Mouse (Mus musculus): ENCODE results near the gene Ctsz. TPM values are rescaled to one million over a fixed set of nuclear protein-coding genes. Genes with fewer than 3 reads are reported as not detected.

Ctsz gene
- polyA plus RNA-seq, 1 experiment from 2014 or later: 116 TPM

GRCm38 (mm10) chr2:174459365-174459764 lies 20.5 kb upstream of the Ctsz start:
- Histone ChIP-seq H3K27ac (replicated peaks) (no peak overlapping the region), H3K27me3 (ENCODE audit: low read depth, poor library complexity, severe bottlenecking) (no peaks in the 10 kb centered on the region), H3K4me3 (no peak overlapping the region), H3K4me1 (peaks cover 27% of the 10 kb centered on the region), H3K36me3 (peaks cover 32% of the 10 kb centered on the region), H3K9me3 (replicated peaks) (no peaks in the 10 kb centered on the region)
- no peak for DNase-seq (ENCODE audit: low spot score)
- 75% methylated on average over 2 of the region's 2 CpGs for WGBS

DNA sequence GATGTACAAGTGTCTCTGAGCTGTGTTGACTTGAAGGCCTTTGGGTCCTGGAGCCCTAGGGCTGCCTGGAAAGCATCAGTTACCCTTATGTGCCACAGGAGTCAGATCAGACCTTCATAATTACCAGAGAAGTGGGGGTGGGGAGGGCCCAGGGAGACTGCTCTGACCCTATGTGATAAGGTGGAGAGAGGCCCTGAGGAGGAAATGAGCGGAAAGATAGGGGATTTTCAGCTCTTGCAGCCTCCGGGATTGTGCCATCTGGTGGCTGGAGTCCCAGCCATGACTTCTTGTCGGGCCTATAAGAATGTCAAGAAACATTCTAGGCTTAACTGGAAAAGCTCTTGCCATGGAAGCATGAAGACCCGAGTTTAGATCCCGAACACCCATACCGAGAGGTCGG lies 14.8 kb upstream of the Ctsz start:
- no peak overlapping the region for H3K27ac ChIP-seq (replicated peaks)
- WGBS: 80% methylated on average over 7 of the region's 7 CpGs
- peaks cover 9% of the 10 kb centered on the region for H3K4me1 ChIP-seq
- no peak for DNase-seq (ENCODE audit: low spot score)
- H3K36me3 ChIP-seq: no peaks in the 10 kb centered on the region
- H3K4me3 ChIP-seq: no peak overlapping the region
- no peaks in the 10 kb centered on the region for H3K9me3 ChIP-seq (replicated peaks)
- no peaks in the 10 kb centered on the region for H3K27me3 ChIP-seq (ENCODE audit: low read depth, poor library complexity, severe bottlenecking)

DNA sequence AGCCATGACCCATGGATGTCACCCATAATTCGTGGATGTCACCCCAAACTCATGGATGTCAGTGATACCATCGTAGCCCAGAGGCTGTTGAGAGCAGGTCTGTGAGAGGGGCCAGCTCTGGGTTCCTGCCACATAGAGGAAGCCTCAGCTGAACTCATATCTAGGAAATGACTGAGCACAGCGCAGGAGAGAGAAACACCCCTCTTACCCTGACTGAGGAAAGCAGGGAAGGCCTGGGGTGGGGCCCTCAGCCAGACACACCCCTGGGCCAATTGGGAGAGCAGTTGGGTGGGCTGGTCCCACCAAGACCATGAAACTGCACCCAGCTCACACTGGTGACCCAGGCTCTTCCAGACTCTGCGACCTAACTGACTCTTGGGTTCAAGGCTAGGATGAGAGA lies 11.5 kb upstream of the Ctsz start, which contains the start of gene Tubb1:
Gene Tubb1, plus strand, starts transcription at position 343 of the 400 bp plus-strand sequence.
- 0 out of 2 replicates have a peak, but pooled peaks cover 3% of the 10 kb centered on the region for H3K27me3 ChIP-seq (ENCODE audit: low read depth, poor library complexity, severe bottlenecking)
- no peak within 1 kb of the TSS for H3K4me3 ChIP-seq
- no peaks in the 10 kb centered on the region for H3K9me3 ChIP-seq (replicated peaks)
- no peaks in the 10 kb centered on the region for H3K36me3 ChIP-seq
- no peak for DNase-seq (ENCODE audit: low spot score)
- peak within 1 kb of the TSS; percentile 28; the same call in 1 of the 2 replicates for H3K27ac ChIP-seq (replicated peaks)
- WGBS: 79% methylated on average over 4 of the region's 4 CpGs
- H3K4me1 ChIP-seq: peaks cover 24% of the 10 kb centered on the region

DNA sequence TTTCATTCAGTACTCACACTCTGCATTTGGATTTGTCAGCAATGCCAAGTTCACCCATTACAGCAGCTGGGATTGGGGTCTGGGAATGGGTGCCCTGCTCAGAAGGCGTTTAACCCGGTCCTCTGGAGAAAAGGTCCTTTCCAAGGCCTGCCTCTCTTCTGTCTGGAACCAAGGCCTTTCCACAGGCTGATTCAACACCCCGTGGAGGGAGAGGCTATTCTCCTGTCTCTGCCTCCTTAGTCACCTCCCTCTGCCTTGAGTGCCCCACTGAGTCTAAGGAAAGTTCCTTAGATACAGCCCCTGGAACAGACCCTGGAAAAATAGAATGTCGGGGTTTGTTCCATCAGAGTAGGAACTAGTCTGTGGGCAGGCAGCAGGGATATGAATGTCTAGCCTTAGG lies 9.6 kb upstream of the Ctsz start:
- H3K36me3 ChIP-seq: no peaks in the 10 kb centered on the region
- H3K9me3 ChIP-seq (replicated peaks): no peaks in the 10 kb centered on the region
- 0 out of 2 replicates have a peak, but pooled peaks cover 4% of the 10 kb centered on the region for H3K27me3 ChIP-seq (ENCODE audit: low read depth, poor library complexity, severe bottlenecking)
- no peak for DNase-seq (ENCODE audit: low spot score)
- H3K27ac ChIP-seq (replicated peaks): 0 out of 2 replicates have a peak overlapping the region, but pooled peaks have one; percentile 1
- H3K4me3 ChIP-seq: no peak overlapping the region
- H3K4me1 ChIP-seq: peaks cover 24% of the 10 kb centered on the region
- 87% methylated on average over 4 of the region's 4 CpGs for WGBS

- H3K9me3 ChIP-seq (replicated peaks): no peaks in the 10 kb centered on the region
- H3K27me3 ChIP-seq (ENCODE audit: low read depth, poor library complexity, severe bottlenecking): 0 out of 2 replicates have a peak, but pooled peaks cover 4% of the 10 kb centered on the region
- 56% methylated on average over 8 of the region's 8 CpGs for WGBS
- no peak for DNase-seq (ENCODE audit: low spot score)
- H3K4me3 ChIP-seq: no peak overlapping the region
- peak overlapping the region; percentile 52 for H3K27ac ChIP-seq (replicated peaks)
- H3K36me3 ChIP-seq: no peaks in the 10 kb centered on the region
- peaks cover 33% of the 10 kb centered on the region for H3K4me1 ChIP-seq
Observed at GRCm38 (mm10) chr2:174446905-174447304, 8.1 kb upstream of the Ctsz start.

- no peaks in the 10 kb centered on the region for H3K36me3 ChIP-seq
- H3K4me1 ChIP-seq: peaks cover 33% of the 10 kb centered on the region
- WGBS: 53% methylated on average over 7 of the region's 7 CpGs
- peak overlapping the region; percentile 52 for H3K27ac ChIP-seq (replicated peaks)
- H3K4me3 ChIP-seq: no peak overlapping the region
- H3K9me3 ChIP-seq (replicated peaks): no peaks in the 10 kb centered on the region
- DNase-seq (ENCODE audit: low spot score): no peak
- 0 out of 2 replicates have a peak, but pooled peaks cover 4% of the 10 kb centered on the region for H3K27me3 ChIP-seq (ENCODE audit: low read depth, poor library complexity, severe bottlenecking)
Observed at GRCm38 (mm10) chr2:174446492-174446891, 7.7 kb upstream of the Ctsz start.

GRCm38 (mm10) chr2:174445018-174445417 lies 6.2 kb upstream of the Ctsz start:
- H3K4me1 ChIP-seq: peaks cover 34% of the 10 kb centered on the region
- H3K9me3 ChIP-seq (replicated peaks): no peaks in the 10 kb centered on the region
- H3K36me3 ChIP-seq: no peaks in the 10 kb centered on the region
- H3K27ac ChIP-seq (replicated peaks): no peak overlapping the region
- H3K4me3 ChIP-seq: no peak overlapping the region
- no peak for DNase-seq (ENCODE audit: low spot score)
- WGBS: 87% methylated on average over 6 of the region's 6 CpGs
- H3K27me3 ChIP-seq (ENCODE audit: low read depth, poor library complexity, severe bottlenecking): 0 out of 2 replicates have a peak, but pooled peaks cover 4% of the 10 kb centered on the region

- no peaks in the 10 kb centered on the region for H3K36me3 ChIP-seq
- no peak for DNase-seq (ENCODE audit: low spot score)
- no peaks in the 10 kb centered on the region for H3K9me3 ChIP-seq (replicated peaks)
- no peak overlapping the region for H3K27ac ChIP-seq (replicated peaks)
- 91% methylated on average over 7 of the region's 7 CpGs for WGBS
- H3K27me3 ChIP-seq (ENCODE audit: low read depth, poor library complexity, severe bottlenecking): 0 out of 2 replicates have a peak, but pooled peaks cover 4% of the 10 kb centered on the region
- H3K4me3 ChIP-seq: no peak overlapping the region
- H3K4me1 ChIP-seq: peaks cover 41% of the 10 kb centered on the region
Observed at GRCm38 (mm10) chr2:174444359-174444758, 5.5 kb upstream of the Ctsz start.

DNA sequence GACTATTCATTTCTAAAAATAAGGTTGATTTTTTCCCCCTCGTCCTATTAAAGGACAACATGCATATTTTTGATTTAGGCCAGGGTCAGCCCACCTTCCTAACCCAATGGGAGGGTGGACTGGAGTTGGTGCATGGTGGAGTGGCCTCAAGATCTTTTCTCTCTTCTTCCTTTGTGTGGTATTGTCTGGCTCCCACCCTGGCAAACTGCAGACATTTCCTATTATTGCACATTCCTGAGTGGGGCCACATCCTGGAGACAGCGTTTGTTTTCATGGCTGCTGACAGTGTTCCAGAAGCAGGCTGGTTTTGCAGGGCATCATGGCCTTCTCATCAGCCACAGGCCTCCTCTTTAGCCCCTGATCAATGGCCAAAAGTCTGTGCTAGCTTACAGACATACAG lies 4.2 kb upstream of the Ctsz start:
- Histone ChIP-seq H3K27me3 (ENCODE audit: low read depth, poor library complexity, severe bottlenecking) (0 out of 2 replicates have a peak, but pooled peaks cover 4% of the 10 kb centered on the region), H3K9me3 (replicated peaks) (no peaks in the 10 kb centered on the region), H3K4me3 (no peak overlapping the region), H3K27ac (replicated peaks) (no peak overlapping the region), H3K36me3 (no peaks in the 10 kb centered on the region), H3K4me1 (peaks cover 54% of the 10 kb centered on the region)
- 67% methylated on average over 2 of the region's 2 CpGs for WGBS
- DNase-seq (ENCODE audit: low spot score): no peak

DNA sequence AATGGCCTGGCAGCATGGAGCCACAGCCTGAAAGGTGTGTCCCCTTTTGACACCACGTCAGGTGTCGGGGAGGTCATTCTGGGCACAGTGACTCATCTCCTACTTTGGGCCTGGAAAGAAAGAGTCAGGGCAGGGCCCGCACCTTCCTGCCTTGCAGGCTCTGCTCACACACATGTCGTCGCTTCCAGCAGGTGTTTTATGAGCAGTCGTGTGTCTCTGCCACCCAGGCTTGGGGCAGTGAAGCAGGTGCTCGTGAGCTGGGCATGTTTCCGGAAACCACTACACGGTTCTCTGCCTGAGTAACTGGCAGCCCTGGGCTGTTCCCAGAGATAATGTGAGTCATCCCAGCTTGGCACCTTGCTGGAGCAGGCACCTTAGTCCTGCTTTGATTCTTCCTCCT lies 3.6 kb upstream of the Ctsz start:
- Histone ChIP-seq H3K36me3 (no peaks in the 10 kb centered on the region), H3K27me3 (ENCODE audit: low read depth, poor library complexity, severe bottlenecking) (0 out of 2 replicates have a peak, but pooled peaks cover 4% of the 10 kb centered on the region), H3K9me3 (replicated peaks) (no peaks in the 10 kb centered on the region), H3K4me1 (peaks cover 56% of the 10 kb centered on the region), H3K27ac (replicated peaks) (no peak overlapping the region), H3K4me3 (no peak overlapping the region)
- WGBS: 82% methylated on average over 9 of the region's 9 CpGs
- DNase-seq (ENCODE audit: low spot score): no peak

DNA sequence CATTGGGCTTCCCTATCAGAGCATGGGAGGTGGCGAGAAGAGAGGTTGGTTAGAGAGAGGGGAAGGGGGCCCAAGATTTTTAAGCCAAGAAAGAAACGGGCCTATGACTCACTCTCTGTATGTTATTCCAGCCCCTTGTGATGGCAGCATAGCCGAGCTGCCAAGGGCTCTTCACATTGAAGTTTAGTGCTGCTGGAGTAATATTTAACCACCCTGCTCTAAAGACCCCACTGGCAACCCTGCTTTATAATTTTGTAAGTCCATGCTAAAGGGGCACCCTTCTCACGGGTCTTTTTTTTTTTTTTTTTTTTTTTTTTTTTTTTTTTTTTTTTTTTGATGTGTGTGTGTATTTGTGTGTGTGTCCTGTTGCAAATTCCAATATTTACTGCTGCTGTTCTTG lies 3.1 kb upstream of the Ctsz start:
- Histone ChIP-seq H3K4me3 (no peak overlapping the region), H3K9me3 (replicated peaks) (no peaks in the 10 kb centered on the region), H3K36me3 (peaks cover 2% of the 10 kb centered on the region), H3K27ac (replicated peaks) (no peak overlapping the region), H3K27me3 (ENCODE audit: low read depth, poor library complexity, severe bottlenecking) (0 out of 2 replicates have a peak, but pooled peaks cover 4% of the 10 kb centered on the region), H3K4me1 (peaks cover 56% of the 10 kb centered on the region)
- DNase-seq (ENCODE audit: low spot score): no peak
- WGBS: 86% methylated on average over 4 of the region's 4 CpGs

DNA sequence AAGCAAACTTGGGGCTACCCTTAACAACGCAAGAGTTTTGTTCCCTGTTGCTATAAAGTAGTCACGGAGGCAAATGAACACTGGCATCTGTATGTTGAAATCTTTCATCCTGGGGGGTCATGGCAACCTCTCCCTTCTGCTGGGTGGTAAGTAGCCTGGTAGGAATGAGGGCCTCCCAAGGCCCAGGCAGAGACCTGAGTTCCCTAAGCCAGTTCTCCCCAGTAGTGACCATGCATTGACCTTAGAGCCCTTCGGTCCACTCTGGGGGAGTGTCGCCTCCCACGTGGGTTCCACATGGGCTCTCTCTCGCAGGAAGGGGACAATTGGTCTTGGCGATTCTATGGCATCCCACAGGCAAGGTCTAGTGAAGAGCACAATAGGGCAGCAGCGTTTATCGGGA lies 1.1 kb upstream of the Ctsz start:
- H3K9me3 ChIP-seq (replicated peaks): no peaks in the 10 kb centered on the region
- H3K4me1 ChIP-seq: peaks cover 44% of the 10 kb centered on the region
- H3K27me3 ChIP-seq (ENCODE audit: low read depth, poor library complexity, severe bottlenecking): no peaks in the 10 kb centered on the region
- H3K27ac ChIP-seq (replicated peaks): no peak overlapping the region
- no peak overlapping the region for H3K4me3 ChIP-seq
- WGBS: 82% methylated on average over 9 of the region's 9 CpGs
- peaks cover 19% of the 10 kb centered on the region for H3K36me3 ChIP-seq
- no peak for DNase-seq (ENCODE audit: low spot score)

- DNase-seq (ENCODE audit: low spot score): no peak
- H3K9me3 ChIP-seq (replicated peaks): no peaks in the 10 kb centered on the region
- peaks cover 24% of the 10 kb centered on the region for H3K36me3 ChIP-seq
- 35% methylated on average over 5 of the region's 5 CpGs for whole genome bisulfite sequencing
- H3K27me3 ChIP-seq (ENCODE audit: low read depth, poor library complexity, severe bottlenecking): no peaks in the 10 kb centered on the region
- peak overlapping the region; percentile 59 for H3K4me3 ChIP-seq
- H3K4me1 ChIP-seq: peaks cover 44% of the 10 kb centered on the region
- H3K27ac ChIP-seq (replicated peaks): peak overlapping the region; percentile 85
Observed at GRCm38 (mm10) chr2:174439450-174439838, 605 bp upstream of the Ctsz start.

DNA sequence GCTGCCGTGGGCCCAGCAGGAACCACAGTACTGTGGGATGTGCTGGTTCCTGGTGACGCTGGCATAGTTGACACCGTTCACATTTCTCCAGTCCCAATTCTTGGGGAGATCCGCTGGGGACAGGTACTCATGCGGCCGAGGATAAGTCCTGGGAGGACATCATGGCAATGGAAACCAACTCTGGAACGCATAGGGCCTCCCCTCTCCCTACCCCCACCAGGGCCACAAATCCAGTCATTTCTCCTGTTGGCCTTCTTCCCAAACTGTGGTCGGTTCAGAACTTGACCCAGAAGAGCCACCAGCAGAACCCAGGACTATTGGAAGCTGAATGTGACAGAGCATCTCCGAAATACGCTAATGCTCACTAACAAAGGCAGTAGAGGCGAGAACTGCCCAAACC lies 658 bp downstream of the Ctsz start:
- peak overlapping the region; percentile 85 for H3K27ac ChIP-seq (replicated peaks)
- no peak for DNase-seq (ENCODE audit: low spot score)
- H3K4me3 ChIP-seq: peak overlapping the region; percentile 59
- peaks cover 46% of the 10 kb centered on the region for H3K4me1 ChIP-seq
- H3K36me3 ChIP-seq: peaks cover 37% of the 10 kb centered on the region
- WGBS: 69% methylated on average over 11 of the region's 11 CpGs
- H3K9me3 ChIP-seq (replicated peaks): no peaks in the 10 kb centered on the region
- H3K27me3 ChIP-seq (ENCODE audit: low read depth, poor library complexity, severe bottlenecking): no peaks in the 10 kb centered on the region
